Mouse (Mus musculus) right cerebral cortex, adult 18-20 months (tissue): ENCODE data around the gene Olfr329-ps.
"Not testable (repeated sequence)": the region's sequence is repeated elsewhere in the genome, so short reads cannot be mapped to it uniquely, and the experiment has no call there.

ENCODE experiments used
- DNase-seq: peaks from one replicate; pipeline ENCODE4 v3.0.0; 2022; ENCODE audit warnings: mixed read lengths

Olfr329-ps gene

DNA sequence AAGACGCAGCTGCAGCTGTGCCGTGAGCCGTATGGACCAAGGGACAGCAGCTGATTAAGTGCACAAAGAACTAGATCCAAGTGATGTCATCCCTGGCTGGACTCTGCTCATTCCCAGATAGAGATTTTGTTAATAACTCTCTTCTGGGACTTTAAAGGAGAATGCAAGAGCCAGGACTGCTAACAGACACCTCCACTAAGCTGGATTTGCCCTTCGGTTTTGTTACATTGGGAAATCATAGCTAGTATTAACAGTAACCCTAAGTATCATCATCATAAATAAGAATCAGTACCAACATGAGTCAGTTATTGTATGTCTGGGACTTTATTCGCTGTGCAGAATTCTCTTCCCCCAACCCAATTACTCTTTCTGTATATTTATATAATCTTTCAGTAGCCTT lies at the start of gene Olfr329-ps:
Gene Olfr329-ps (minus strand): TSS at position 101 of the 400 bp plus-strand sequence.
- DNase-seq: no peak

DNA sequence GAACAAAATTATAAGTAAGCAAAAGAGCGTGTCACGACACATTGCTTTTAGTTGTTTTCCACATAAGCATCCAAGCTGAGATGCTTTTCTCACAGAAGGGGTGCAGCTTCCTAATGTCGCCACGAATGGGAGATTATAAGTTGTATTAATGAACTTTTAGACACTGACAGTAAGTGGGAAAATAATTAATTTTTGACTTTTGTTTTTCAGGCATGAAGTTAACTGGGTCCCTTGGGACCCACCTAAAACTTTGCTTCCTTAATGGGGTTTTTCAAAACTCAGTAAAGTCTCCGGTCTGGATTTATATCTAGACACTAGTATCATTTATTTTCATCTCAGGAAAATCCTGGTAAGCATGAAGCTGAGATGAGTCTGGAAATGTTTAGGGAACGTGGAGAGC lies 48.6 kb upstream of the Olfr329-ps start, which contains the start of gene Olfr324:
Gene Olfr324 (plus strand): TSS at position 301 of the 400 bp plus-strand sequence.
- DNase-seq: no peak

DNA sequence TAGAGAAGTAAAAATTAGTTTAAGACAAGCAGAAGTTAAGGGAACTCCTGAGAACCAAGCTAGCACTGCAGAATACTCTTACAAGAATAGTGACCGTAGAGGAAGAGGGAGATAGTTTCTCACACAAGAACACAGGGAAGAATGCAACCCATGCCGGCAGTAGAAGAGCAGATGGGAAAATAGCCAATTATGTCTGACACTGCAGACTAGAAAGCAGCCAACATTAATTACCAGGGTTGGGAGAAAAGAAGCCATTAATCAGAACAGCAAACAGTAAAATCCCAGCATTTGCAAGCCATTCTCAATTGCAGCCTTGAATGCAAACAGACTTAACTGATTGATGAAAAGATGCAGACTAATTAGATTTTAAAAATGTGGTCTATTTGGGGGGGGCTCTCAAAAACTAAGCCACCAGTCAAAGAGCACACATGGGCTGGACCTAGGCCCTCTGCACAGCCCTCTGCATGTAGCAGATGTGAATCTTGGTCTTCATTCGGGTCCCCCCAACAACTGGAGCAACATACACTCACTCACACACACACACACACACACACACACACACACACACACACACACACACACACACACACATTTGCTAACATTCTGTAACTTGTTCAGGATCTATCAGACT lies 42.5 kb upstream of the Olfr329-ps start:
- no peak for DNase-seq

DNA sequence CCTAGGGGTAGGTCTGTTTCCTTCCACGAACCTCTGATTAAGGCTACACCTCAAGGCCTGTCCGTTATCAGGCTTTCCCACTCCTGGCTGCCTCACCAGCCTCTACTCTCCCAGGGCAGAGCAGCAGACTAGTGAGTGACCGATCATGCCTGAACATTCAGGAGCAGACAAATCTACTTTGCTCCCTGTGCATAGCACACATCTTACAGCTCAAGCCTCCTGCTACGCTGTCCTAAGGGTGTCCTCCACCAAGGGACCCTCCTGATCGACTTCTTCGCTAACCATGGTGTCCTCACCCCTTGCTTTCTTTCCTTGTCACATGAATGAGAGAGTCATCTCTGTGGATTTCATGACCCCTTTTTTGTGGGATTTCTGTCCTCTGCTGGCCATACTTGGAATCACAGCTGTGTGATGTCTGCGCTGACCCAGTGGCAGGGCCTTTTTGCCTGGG lies 41.7 kb upstream of the Olfr329-ps start:
- peak; percentile 5 for DNase-seq

DNA sequence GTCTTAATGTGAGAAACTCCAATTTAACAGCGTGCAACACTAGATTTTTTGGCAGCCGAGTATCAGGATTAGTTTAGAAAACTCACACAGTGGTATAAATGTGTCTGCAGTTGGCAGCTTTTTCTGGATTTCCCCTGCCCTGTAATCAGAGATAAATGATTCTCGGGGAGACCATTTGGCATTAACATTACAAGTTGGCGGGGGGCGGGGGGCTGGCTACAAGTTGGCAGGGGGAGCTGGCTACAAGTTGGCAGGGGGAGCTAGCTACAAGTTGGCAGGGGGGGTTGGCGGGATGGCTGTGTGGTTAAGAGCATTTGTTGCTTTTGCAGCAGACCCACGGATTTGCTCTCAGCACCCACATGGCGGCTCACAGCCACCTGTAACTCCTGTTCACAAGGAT lies 32.4 kb upstream of the Olfr329-ps start:
- peak; percentile 5 for DNase-seq

DNA sequence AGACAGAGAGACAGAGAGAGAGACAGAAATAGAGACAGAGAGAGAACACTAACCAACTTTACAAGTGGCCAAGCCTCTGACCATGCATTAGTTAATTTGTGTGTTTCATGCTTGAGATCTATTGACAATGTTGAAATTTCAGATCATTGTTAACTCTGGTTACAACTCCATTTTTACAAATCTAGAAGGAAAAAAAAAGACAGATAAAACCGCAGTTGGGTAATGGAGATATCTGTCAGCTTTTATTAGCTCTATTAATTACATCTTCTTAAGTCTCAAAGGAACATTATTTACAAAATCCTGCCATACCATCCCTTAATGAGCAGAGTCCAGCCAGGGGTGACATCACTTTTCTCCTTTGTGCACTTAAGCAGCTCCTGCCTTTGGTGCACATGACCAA lies 31.2 kb upstream of the Olfr329-ps start, which contains the start of gene Olfr325:
Gene Olfr325 (plus strand): TSS at position 301 of the 400 bp plus-strand sequence.
- no peak for DNase-seq

DNA sequence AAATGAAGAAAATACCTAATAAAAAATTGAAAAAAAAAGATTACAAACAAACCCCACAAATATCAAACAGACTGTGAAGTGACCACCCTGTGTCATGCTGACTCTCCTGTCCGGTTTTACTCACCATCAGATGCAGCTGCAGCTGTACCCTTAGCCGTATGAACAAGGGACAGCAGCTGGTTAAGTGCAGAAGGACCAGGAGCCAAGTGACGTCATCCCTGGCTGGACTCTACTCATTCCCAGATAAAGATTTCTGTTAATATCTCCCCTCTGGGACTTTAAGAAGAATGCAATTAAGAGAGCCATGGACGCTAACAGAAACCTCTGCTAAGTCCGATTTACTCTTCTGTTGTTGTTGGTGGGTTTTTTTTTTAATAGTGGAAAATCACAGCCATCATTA lies 24.2 kb upstream of the Olfr329-ps start, which contains the start of gene Olfr224:
Gene Olfr224 (minus strand): TSS at position 149 of the 400 bp plus-strand sequence.
- no peak for DNase-seq

DNA sequence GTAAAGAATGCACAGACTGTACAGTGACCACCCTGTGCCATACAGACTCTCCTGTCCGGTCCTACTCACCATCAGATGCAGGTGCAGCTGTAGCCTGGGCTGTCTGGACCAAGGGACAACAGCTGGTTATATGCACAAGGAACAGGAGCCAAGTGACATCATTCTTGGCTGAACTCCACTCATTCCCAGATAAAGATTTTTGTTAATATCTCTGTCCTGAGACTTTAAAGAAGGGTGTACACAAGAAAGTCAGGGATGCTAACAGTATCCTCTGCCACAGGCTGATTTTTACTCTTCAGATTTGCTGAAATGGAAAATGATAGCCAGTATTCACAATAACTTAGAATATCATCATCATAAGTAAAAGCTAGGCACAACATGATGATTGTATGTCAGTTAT lies 9.3 kb upstream of the Olfr329-ps start, which contains the start of gene Olfr328:
Gene Olfr328 (minus strand): TSS at position 101 of the 400 bp plus-strand sequence.
- no peak for DNase-seq

DNA sequence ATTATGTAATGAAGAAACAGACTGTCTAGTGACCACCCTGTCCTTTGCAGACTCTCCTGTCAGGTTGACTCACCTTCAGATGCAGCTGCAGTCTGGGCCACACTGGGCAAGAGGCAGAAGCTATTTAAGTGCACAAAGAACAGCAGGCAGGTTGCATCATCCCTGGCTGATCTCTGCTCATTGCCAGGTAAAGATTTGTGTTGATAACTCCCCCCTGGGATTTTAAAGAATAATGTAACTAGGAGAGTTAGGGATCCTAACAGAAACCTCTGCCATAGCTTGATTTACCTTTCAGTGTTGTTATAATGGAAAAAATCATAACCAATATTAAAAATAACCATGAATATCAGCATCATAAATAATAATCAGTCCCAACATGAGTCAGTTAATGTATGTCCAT lies 11.5 kb downstream of the Olfr329-ps start, which contains the start of gene Olfr330:
Gene Olfr330 (minus strand): TSS at position 101 of the 400 bp plus-strand sequence.
- not testable (repeated sequence) for DNase-seq

DNA sequence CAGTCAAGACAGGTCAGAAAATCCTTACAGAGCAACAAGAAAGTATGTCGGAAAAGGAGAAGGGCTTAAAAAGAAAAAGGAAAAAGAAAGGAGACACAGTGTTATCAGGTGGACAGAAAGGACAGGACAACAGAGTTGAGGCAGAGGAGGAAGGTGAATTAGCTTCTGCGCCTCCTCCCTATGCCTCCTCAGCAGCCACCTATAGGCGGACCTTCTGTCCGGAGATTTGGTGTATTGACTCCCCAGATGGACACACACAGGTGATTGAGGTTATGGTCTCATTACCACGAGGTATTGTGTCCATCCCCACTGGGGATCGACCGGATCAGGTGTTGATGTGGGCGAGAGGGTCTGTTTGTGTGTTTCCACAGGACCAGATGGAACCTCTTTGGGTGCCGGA lies 26.5 kb downstream of the Olfr329-ps start:
- DNase-seq: peak; percentile 15

DNA sequence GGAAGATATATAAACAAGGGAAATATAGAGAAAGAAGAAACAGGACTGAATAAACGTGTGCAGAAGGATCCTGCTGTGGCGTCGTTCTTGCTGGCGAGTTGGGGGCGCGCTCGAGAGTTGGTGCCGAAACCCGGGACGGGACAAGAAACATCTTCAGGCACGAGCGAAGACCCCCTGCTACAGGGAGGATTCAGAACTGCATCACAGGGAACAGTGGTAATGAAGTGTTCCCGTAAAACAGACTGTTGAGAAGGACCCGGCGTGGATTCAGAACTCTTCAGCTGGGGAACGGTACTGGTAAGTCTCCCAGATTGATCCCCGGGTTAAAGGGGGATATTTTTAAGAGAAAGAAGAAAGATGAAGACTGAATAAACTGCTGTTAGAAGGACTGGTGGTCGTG lies 27.3 kb downstream of the Olfr329-ps start:
- peak; percentile 62 for DNase-seq

DNA sequence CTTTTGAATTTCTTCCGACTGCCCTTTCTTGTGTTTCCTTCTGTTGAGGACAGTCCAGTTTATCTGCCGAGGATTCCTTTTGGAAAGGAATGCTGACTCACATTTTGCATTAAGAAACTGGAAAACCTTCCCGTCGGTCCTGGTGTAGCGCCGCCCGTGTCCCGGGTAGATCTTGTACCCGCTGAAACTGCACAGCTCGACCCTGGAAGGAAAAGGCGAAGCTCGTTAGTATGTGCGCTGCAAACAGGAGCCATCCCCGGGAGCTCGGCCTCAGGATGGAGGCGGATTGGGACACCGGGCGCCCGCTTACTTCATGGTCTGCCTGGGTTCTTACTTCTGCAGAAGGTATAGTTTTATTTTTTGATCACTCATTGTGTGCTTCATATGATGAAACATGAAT lies 37.2 kb downstream of the Olfr329-ps start:
- not testable (repeated sequence) for DNase-seq

DNA sequence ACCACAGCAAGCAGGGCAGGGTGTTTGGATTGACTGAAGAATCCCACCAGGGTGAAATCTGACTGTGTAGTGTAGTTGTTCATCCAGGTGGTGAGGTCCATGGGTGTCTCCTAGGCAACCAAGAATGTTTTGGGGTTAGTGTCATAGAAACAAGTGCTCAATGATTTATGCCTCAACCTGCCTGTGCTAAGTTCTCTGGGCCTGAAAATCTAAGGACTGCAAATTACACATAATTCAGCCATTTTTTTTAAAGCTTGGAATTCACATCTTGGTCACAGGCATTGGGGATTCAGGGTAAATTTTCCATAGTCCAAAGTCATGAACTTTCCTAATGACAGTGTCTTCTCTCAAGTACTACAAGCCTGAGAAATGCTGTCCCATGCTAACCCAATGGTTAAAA lies 43.8 kb downstream of the Olfr329-ps start, which contains the start of gene Olfr331:
Gene Olfr331 (minus strand): TSS at position 101 of the 400 bp plus-strand sequence.
- DNase-seq: not testable (repeated sequence)

DNA sequence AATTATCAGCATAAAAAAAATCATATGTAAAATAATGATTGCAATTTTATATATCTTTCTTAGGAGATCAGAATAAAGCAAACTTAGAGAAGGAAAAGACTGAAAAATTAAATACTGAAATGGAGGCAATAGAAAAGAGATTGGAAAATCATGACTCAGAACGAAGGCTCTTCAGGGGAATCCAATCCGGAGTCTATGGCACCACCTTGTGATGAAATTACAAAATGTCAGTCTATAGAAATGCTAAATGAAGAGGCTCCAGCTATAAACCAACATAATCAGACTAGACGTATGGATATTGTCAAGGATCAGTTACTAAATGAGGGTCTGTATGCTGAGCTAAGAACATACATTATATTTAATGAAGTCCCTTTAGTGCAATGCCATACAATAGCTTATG lies 46.9 kb downstream of the Olfr329-ps start:
- no peak for DNase-seq

DNA sequence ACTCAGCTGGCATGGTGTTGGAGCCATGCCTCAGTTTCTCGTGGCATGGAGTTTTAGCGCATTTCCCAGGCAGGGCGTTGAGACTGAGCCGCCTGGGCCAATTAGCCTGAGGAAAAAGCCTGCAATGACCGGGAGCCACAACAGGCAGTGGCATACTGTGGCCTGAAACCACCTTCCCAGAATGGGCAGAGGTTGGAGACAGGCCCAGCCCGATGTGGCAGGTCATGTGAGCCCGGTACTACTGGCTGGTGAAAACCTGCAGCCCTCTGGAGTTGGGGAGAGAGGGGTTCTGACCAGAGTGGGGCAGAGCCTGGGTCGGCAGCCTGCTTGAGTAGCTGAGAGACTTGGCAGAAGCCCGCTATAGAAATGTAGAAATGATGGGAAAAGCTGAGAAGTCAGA lies 47.5 kb downstream of the Olfr329-ps start:
- no peak for DNase-seq

DNA sequence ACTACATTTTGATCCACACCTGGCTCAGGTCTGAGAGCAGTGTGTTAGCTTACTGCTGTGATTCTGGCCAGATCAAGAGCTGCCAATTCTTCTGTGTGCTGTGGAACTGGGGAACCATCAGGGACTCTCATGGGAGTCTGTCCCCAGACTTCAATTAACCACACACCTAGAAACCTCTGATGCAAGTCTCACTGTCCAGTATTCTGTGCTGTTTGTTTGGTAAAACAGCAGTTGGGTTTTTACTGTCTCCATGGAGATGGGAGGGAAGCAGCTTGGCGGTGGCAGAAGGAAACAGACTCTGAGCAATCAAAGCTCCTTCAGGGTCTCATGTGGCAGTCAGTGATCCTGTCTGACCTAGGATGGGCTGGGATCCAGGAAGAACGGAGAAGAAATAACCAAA lies 53.8 kb downstream of the Olfr329-ps start, which contains the start of gene Olfr332:
Gene Olfr332 (minus strand): TSS at position 101 of the 400 bp plus-strand sequence.
- DNase-seq: no peak
